Mouse (Mus musculus) kidney, embryonic 14.5 days (tissue): ENCODE data around the gene Nutf2-ps1. TPM values are rescaled to one million over a fixed set of nuclear protein-coding genes. Genes with fewer than 3 reads are reported as not detected.

Experiments
- ATAC-seq: fragments of 200-750 bp; cut with Nextera tagmentation; 2 replicates; pipeline ENCODE4 v1.8.0; 2017; ENCODE audit warnings: moderate number of reproducible peaks, mild to moderate bottlenecking, moderate TSS enrichment, moderate library complexity; ENCODE audit not compliant: low FRiP score, low TSS enrichment
- H3K27ac ChIP-seq: fragments of 300-500 bp; sonication (generic); 2 replicates; pipeline ENCODE4 v1.5.1; 2014; ENCODE audit warnings: low read depth, mild to moderate bottlenecking, low read length, moderate library complexity, mixed read lengths
- H3K27me3 ChIP-seq: fragments of 300-500 bp; sonication (generic); 2 replicates; pipeline ENCODE4 v1.6.1; 2014; ENCODE audit warnings: mild to moderate bottlenecking, low read length; ENCODE audit not compliant: control insufficient read depth, insufficient read depth
- H3K36me3 ChIP-seq: fragments of 300-500 bp; sonication (generic); 2 replicates; pipeline ENCODE4 v1.6.1; 2014; ENCODE audit warnings: low read length, mixed read lengths; ENCODE audit not compliant: control insufficient read depth, insufficient read depth
- H3K4me1 ChIP-seq: fragments of 300-500 bp; sonication (generic); 2 replicates; pipeline ENCODE4 v1.6.1; 2014; ENCODE audit warnings: low read length, mixed read lengths; ENCODE audit not compliant: control insufficient read depth, insufficient read depth
- H3K4me2 ChIP-seq: fragments of 300-500 bp; sonication (generic); replicated peaks from 2 replicates; pipeline ENCODE4 v1.6.1; 2014; ENCODE audit warnings: low read depth, mild to moderate bottlenecking, low read length
- H3K4me3 ChIP-seq: fragments of 300-500 bp; sonication (generic); 2 replicates; pipeline ENCODE4 v1.5.1; 2014; ENCODE audit warnings: mild to moderate bottlenecking, low read length
- H3K9ac ChIP-seq: fragments of 300-500 bp; sonication (generic); 2 replicates; pipeline ENCODE4 v1.6.1; 2014; ENCODE audit warnings: low read depth, mild to moderate bottlenecking, low read length, moderate library complexity
- H3K9me3 ChIP-seq: fragments of 300-500 bp; sonication (generic); 2 replicates; pipeline ENCODE4 v1.6.1; 2016; ENCODE audit warnings: low read length; ENCODE audit not compliant: control insufficient read depth
- WGBS: fragments of 180-500 bp; shearing (Covaris S2); extraction: QIAGEN DNeasy Blood & Tissue Kit; methylation state at CpG from one replicate; pipeline ENCODE4 v1.1.7; 2014; 5-methylcytosine and 5-hydroxymethylcytosine counted together
- polyA plus RNA-seq: library from polyadenylated mRNA; unstranded; fragments of >200 nt; fragmentation: Nextera tagmentation; extraction: Ambion mirVana; gene quantifications from 2 replicates; pipeline ENCODE4 v1.2.1, GENCODE M21; 2014

Gene Nutf2-ps1
- polyA plus RNA-seq, 1 experiment from 2014 or later, result 431 TPM

DNA sequence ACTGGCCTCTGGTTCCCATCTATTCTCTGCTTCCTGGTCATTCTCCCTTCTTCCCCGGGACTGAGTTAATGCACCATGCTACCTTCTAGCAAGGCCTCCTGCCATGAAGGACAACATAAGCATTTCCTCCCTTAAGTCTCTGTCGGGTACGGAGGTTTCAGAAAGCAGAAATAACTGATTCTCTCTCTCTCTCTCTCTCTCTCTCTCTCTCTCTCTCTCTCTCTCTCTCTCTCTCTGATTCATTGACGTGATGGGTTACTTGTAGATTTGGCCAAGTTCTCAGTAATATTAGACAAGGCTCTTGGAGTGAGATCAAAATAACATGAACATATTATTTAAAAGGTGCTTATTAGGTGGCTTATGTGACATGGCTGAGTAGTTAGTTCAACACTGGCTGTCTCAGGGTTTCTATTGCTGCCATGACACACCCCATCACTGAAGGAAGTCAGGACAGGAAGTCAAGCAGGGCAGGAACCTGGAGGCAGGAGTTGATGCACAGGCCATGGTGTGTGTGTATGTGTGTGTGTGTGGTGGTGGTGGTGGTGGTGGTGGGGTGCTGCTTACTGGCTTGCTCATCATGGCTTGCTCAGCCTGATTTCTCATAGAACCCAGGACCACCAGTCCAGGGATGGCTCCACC lies 43.8 kb downstream of the Nutf2-ps1 start:
- WGBS, result 55% methylated on average over 4 of the region's 4 CpGs
- ATAC-seq, result no peak
- Histone ChIP-seq H3K27ac (no peak overlapping the region), H3K4me1 (no peaks in the 10 kb centered on the region; the same call in 1 of the 2 replicates), H3K36me3 (peaks cover 8% of the 10 kb centered on the region; the same call in 1 of the 2 replicates), H3K9ac (no peak overlapping the region), H3K9me3 (no peaks in the 10 kb centered on the region), H3K4me2 (no peak overlapping the region), H3K4me3 (no peak overlapping the region), H3K27me3 (no peaks in the 10 kb centered on the region)

DNA sequence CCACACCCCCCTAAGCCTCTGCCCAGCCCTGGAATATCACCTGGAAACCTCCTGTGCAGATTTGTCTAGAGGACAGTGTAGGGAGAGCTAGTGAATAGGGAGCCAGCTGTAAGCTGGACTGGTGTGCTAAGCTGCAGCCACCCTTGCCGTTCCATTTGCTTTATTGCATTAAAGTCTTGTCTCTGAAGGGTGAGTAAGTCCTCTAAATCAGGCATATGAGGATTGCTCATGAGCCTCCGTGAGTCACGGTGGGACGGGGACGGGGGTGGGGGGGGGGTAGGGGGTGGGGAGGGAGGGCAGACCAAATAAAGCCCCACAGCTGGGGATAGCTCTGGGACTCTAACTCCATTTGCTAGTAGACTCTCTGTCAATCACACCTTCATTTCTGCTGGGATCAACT lies 45.3 kb downstream of the Nutf2-ps1 start:
- Histone ChIP-seq H3K4me2 (no peak overlapping the region), H3K27ac (no peak overlapping the region), H3K27me3 (no peaks in the 10 kb centered on the region), H3K4me1 (no peaks in the 10 kb centered on the region; the same call in 1 of the 2 replicates), H3K4me3 (no peak overlapping the region), H3K36me3 (peaks cover 11% of the 10 kb centered on the region; the same call in 1 of the 2 replicates), H3K9me3 (no peaks in the 10 kb centered on the region), H3K9ac (no peak overlapping the region)
- 15% methylated on average over 5 of the region's 5 CpGs for WGBS
- no peak for ATAC-seq

DNA sequence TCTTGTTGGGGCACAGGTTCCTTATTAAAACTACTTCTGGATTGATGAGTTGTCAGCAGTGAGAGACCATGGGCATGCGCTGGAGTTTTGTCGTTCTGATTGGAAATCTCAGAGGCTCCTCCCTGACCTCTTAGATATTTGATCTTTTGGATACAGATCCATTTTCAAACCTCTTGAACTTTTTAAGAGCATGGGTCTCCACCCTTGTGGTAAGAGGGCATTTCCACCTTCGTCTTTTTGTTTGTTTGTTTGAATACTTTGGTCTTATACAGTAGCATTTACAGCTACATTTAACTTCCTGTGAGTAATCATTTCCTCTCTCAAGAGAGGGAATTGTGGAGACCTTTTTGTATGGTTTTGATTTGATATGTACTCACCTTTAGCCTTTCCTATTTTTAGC lies 49.6 kb downstream of the Nutf2-ps1 start:
- no peaks in the 10 kb centered on the region for H3K27me3 ChIP-seq
- no peaks in the 10 kb centered on the region for H3K9me3 ChIP-seq
- no peak overlapping the region for H3K9ac ChIP-seq
- no peaks in the 10 kb centered on the region for H3K4me1 ChIP-seq
- WGBS, result 36% methylated on average over 3 of the region's 3 CpGs
- H3K27ac ChIP-seq, result no peak overlapping the region
- no peak for ATAC-seq
- H3K4me3 ChIP-seq, result no peak overlapping the region
- H3K4me2 ChIP-seq, result no peak overlapping the region
- peaks cover 22% of the 10 kb centered on the region; the same call in 1 of the 2 replicates for H3K36me3 ChIP-seq

DNA sequence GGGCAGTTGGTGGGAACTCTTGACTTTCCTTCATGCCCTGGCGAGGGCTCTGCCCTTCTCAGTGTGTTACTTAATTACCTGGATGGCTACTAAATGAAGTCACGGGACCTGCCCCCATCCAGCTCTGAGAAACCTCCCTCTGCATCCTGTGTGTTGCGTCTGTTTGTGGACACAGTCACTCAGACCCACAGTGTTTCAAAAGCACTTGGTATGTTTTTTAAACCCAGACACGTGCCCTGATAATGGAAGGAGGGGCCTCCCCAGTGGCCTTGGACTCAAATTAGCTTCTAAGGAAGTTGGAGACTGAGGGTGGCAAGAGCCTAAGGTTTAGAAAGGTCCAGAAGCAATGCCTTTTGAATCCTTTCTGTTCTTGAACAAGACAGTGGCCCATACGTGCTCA lies 50.1 kb downstream of the Nutf2-ps1 start:
- no peak for ATAC-seq
- Histone ChIP-seq H3K27me3 (no peaks in the 10 kb centered on the region), H3K27ac (no peak overlapping the region), H3K9ac (no peak overlapping the region; the same call in 1 of the 2 replicates), H3K4me1 (no peaks in the 10 kb centered on the region), H3K9me3 (no peaks in the 10 kb centered on the region), H3K4me3 (no peak overlapping the region), H3K4me2 (no peak overlapping the region), H3K36me3 (peaks cover 22% of the 10 kb centered on the region; the same call in 1 of the 2 replicates)
- 61% methylated on average over 5 of the region's 5 CpGs for WGBS

Other genes starting within 250 kb of the Nutf2-ps1 start
- gene Gm10197, start 217.3 kb downstream of the Nutf2-ps1 start, polyA plus RNA-seq, result 2.0 and 3.2 TPM in 2 replicates
- 47.7 and 49.4 TPM in 2 replicates for gene Smndc1, start 198.5 kb downstream of the Nutf2-ps1 start, polyA plus RNA-seq
- 11.3 and 15.6 TPM in 2 replicates for gene Dusp5, start 60.0 kb downstream of the Nutf2-ps1 start, polyA plus RNA-seq
- gene Smc3, start 11.3 kb upstream of the Nutf2-ps1 start, polyA plus RNA-seq, result 80.2 and 83.5 TPM in 2 replicates
- 2.2 and 3.6 TPM in 2 replicates for gene Rbm20, start 88.2 kb upstream of the Nutf2-ps1 start, polyA plus RNA-seq